Mouse (Mus musculus): ENCODE data around the gene Utrn. TPM values are rescaled to one million over a fixed set of nuclear protein-coding genes. Genes with fewer than 3 reads are reported as not detected.

The Utrn gene
- polyA plus RNA-seq, 2 experiments = 34.1 to 76.0 TPM

DNA sequence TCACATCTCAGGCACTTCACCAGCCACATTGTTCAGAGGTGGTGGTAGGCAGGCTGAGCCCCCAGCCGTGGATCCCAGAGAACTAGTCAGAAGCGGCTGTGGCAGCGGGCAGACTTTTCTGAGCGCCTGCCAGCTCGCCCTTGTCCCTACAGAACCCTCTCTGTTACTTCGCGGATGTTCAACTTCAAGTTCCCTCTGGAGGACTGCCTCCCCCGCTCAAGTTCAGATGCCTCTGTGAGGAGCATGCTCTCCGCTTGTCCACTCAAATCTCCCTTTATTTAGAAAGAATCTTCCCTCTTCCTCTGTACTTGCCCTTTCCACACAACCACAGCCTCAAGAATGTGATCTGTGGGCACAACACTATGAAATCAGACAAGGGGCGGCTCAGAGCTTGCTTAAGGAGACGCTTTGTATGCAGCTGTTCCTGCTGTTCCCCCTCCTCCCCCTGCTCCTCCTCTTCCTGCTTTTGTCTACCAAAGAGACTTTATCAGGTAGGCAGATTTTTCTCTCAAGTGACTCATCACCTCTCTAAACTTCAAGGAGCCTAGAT lies 42.9 kb upstream of the Utrn start:
- H3K4me3 ChIP-seq (replicated peaks; ENCODE audit: low read length) = no peak overlapping the region
- ATAC-seq (ENCODE audit: low FRiP score, low read depth) = peak; percentile 38; the same call in 1 of the 2 replicates
- H3K36me3 ChIP-seq (ENCODE audit: control insufficient read depth, insufficient read depth, low read length) = no peaks in the 10 kb centered on the region
- H3K27ac ChIP-seq (replicated peaks; ENCODE audit: low read depth, low read length) = peak overlapping the region; percentile 48; the same call in 1 of the 2 replicates
- WGBS = 67% methylated on average over 11 of the region's 11 CpGs
- H3K4me2 ChIP-seq (replicated peaks; ENCODE audit: low read depth, low read length, severe bottlenecking) = peak overlapping the region; percentile 15; the same call in 1 of the 2 replicates
- no peak for TF ChIP-seq POLR2A (IDR thresholded peaks at IDR 0.05; ENCODE audit: borderline replicate concordance, extremely low read depth, insufficient read depth, insufficient read length)
- no peak for DNase-seq (ENCODE audit: low spot score)
- peaks cover 3% of the 10 kb centered on the region; the same call in 1 of the 2 replicates for H3K4me1 ChIP-seq (ENCODE audit: control insufficient read depth, insufficient read depth, low read length)
- H3K27me3 ChIP-seq (ENCODE audit: control insufficient read depth, insufficient read depth, low read length) = no peaks in the 10 kb centered on the region
- no peak overlapping the region for H3K9ac ChIP-seq (ENCODE audit: low read depth, low read length, severe bottlenecking)
- no peaks in the 10 kb centered on the region for H3K9me3 ChIP-seq (ENCODE audit: control insufficient read depth, low read length)

DNA sequence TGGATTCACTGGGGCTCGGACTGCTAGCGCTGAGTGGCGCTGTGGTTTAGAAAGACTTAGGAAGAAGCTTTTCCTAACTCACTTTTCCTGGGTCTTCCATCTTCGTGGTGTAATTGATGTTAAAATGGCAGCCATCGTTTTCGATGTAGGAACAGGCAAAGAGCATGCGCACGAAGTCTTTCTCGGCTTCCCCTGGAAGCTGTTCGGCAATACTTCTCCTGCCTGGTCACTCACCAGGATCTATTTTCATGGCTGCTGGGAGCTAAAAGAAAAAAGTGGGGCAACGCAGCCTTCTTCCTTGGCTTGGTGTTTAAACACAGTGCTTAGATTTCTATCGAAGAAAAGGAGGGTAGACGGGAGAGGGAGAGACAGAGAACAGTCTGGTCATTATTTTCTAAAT lies 42.3 kb upstream of the Utrn start:
- H3K9ac ChIP-seq (ENCODE audit: low read depth, low read length, severe bottlenecking) = no peak overlapping the region
- no peak for TF ChIP-seq POLR2A (IDR thresholded peaks at IDR 0.05; ENCODE audit: borderline replicate concordance, extremely low read depth, insufficient read depth, insufficient read length)
- 87% methylated on average over 13 of the region's 13 CpGs for WGBS
- no peaks in the 10 kb centered on the region for H3K36me3 ChIP-seq (ENCODE audit: control insufficient read depth, insufficient read depth, low read length)
- H3K4me2 ChIP-seq (replicated peaks; ENCODE audit: low read depth, low read length, severe bottlenecking) = 0 out of 2 replicates have a peak overlapping the region, but pooled peaks have one; percentile 15
- peaks cover 3% of the 10 kb centered on the region; the same call in 1 of the 2 replicates for H3K4me1 ChIP-seq (ENCODE audit: control insufficient read depth, insufficient read depth, low read length)
- H3K27me3 ChIP-seq (ENCODE audit: control insufficient read depth, insufficient read depth, low read length) = no peaks in the 10 kb centered on the region
- H3K4me3 ChIP-seq (replicated peaks; ENCODE audit: low read length) = no peak overlapping the region
- DNase-seq (ENCODE audit: low spot score) (no peak), ATAC-seq (ENCODE audit: low FRiP score, low read depth) (no peak)
- peak overlapping the region; percentile 48; the same call in 1 of the 2 replicates for H3K27ac ChIP-seq (replicated peaks; ENCODE audit: low read depth, low read length)
- H3K9me3 ChIP-seq (ENCODE audit: control insufficient read depth, low read length) = no peaks in the 10 kb centered on the region

DNA sequence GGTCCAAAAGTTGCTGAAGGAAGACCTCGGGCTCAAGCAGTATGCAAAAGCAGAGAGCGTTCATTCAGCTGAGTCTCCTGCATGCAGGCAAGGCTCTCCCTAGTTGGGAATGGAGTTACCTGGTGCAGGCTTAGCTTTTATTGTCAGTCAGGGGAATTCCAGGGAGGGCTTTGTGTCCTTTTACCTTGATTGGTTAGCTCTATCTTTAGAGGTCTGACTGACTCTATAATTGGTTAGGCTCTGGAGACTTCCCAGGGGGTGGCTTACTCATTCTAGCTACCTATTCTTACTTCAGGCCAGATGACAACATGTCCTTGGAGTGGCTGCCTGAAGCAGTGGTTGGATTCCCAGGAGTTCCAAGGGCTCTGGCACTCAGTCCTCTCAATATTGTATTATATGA lies 40.7 kb upstream of the Utrn start:
- no peaks in the 10 kb centered on the region for H3K36me3 ChIP-seq (ENCODE audit: control insufficient read depth, insufficient read depth, low read length)
- DNase-seq (ENCODE audit: low spot score) (no peak), ATAC-seq (ENCODE audit: low FRiP score, low read depth) (no peak)
- peaks cover 3% of the 10 kb centered on the region; the same call in 1 of the 2 replicates for H3K4me1 ChIP-seq (ENCODE audit: control insufficient read depth, insufficient read depth, low read length)
- no peak overlapping the region for H3K4me2 ChIP-seq (replicated peaks; ENCODE audit: low read depth, low read length, severe bottlenecking)
- H3K4me3 ChIP-seq (replicated peaks; ENCODE audit: low read length) = no peak overlapping the region
- no peaks in the 10 kb centered on the region for H3K27me3 ChIP-seq (ENCODE audit: control insufficient read depth, insufficient read depth, low read length)
- no peaks in the 10 kb centered on the region for H3K9me3 ChIP-seq (ENCODE audit: control insufficient read depth, low read length)
- no peak overlapping the region for H3K9ac ChIP-seq (ENCODE audit: low read depth, low read length, severe bottlenecking)
- no peak for TF ChIP-seq POLR2A (IDR thresholded peaks at IDR 0.05; ENCODE audit: borderline replicate concordance, extremely low read depth, insufficient read depth, insufficient read length)
- H3K27ac ChIP-seq (replicated peaks; ENCODE audit: low read depth, low read length) = no peak overlapping the region
- WGBS = 83% methylated on average over 2 of the region's 2 CpGs

DNA sequence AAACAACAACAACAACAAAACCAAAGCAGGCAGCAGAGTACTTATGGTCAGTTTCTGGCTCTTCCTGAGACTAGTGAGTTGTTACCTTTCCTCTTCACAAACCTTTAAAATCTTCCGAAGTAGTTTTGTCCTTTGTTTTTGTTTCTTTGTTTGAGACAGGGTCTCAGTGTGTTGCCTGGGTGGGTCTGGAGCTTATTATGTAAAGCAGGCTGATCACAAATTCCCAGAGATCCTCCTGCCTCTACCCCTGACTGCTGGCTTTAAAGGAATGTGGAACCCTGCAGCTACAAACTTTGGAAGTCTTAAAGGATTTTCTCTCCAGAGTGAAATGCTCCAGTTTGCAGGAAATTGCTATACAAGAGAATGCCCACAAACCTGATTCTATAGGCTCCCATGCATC lies 40.0 kb upstream of the Utrn start:
- H3K27me3 ChIP-seq (ENCODE audit: control insufficient read depth, insufficient read depth, low read length) = no peaks in the 10 kb centered on the region
- H3K9me3 ChIP-seq (ENCODE audit: control insufficient read depth, low read length) = no peaks in the 10 kb centered on the region
- no peak for DNase-seq (ENCODE audit: low spot score)
- WGBS = 66% methylated on average over 1 of the region's 1 CpGs
- H3K4me3 ChIP-seq (replicated peaks; ENCODE audit: low read length) = no peak overlapping the region
- no peak for TF ChIP-seq POLR2A (IDR thresholded peaks at IDR 0.05; ENCODE audit: borderline replicate concordance, extremely low read depth, insufficient read depth, insufficient read length)
- H3K27ac ChIP-seq (replicated peaks; ENCODE audit: low read depth, low read length) = no peak overlapping the region
- no peak for ATAC-seq (ENCODE audit: low FRiP score, low read depth)
- H3K4me2 ChIP-seq (replicated peaks; ENCODE audit: low read depth, low read length, severe bottlenecking) = no peak overlapping the region
- H3K9ac ChIP-seq (ENCODE audit: low read depth, low read length, severe bottlenecking) = no peak overlapping the region
- H3K4me1 ChIP-seq (ENCODE audit: control insufficient read depth, insufficient read depth, low read length) = peaks cover 3% of the 10 kb centered on the region; the same call in 1 of the 2 replicates
- H3K36me3 ChIP-seq (ENCODE audit: control insufficient read depth, insufficient read depth, low read length) = no peaks in the 10 kb centered on the region

DNA sequence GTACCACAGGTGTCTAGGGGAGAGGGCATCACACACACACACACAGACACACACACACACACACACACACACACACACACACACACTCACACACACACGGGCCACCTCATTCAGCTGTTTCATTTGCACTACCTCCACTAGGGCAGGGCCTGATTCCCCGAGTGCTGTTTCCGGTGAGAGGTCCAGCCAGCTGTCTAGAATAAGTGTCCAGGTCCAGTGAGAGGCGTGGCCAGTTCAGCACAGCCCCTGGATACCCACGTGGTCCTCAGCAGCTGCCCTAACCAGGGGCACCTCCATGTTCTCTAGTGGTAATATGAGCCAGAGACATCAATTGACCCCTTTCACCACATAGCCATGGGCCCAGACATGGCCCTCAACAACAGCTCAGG lies 35.0 kb upstream of the Utrn start:
- Histone ChIP-seq H3K36me3 (ENCODE audit: control insufficient read depth, insufficient read depth, low read length) (no peaks in the 10 kb centered on the region), H3K9ac (ENCODE audit: low read depth, low read length, severe bottlenecking) (no peak overlapping the region), H3K4me1 (ENCODE audit: control insufficient read depth, insufficient read depth, low read length) (no peaks in the 10 kb centered on the region), H3K27me3 (ENCODE audit: control insufficient read depth, insufficient read depth, low read length) (no peaks in the 10 kb centered on the region), H3K9me3 (ENCODE audit: control insufficient read depth, low read length) (no peaks in the 10 kb centered on the region), H3K4me3 (replicated peaks; ENCODE audit: low read length) (no peak overlapping the region), H3K4me2 (replicated peaks; ENCODE audit: low read depth, low read length, severe bottlenecking) (no peak overlapping the region), H3K27ac (replicated peaks; ENCODE audit: low read depth, low read length) (no peak overlapping the region)
- TF ChIP-seq POLR2A (IDR thresholded peaks at IDR 0.05; ENCODE audit: borderline replicate concordance, extremely low read depth, insufficient read depth, insufficient read length) = no peak
- WGBS = 53% methylated on average over 5 of the region's 5 CpGs
- no peak for DNase-seq (ENCODE audit: low spot score)
- no peak for ATAC-seq (ENCODE audit: low FRiP score, low read depth)

Measured in limb, embryonic 14.5 days (tissue).